Mouse (Mus musculus): Measurements from ENCODE around the gene Bcl7a. TPM values are rescaled to one million over a fixed set of nuclear protein-coding genes. Genes with fewer than 3 reads are reported as not detected.

Bcl7a gene
- 1 to 10 TPM; 6.6 to 7.8 TPM for polyA plus RNA-seq (2017; shearing (Covaris generic))

DNA sequence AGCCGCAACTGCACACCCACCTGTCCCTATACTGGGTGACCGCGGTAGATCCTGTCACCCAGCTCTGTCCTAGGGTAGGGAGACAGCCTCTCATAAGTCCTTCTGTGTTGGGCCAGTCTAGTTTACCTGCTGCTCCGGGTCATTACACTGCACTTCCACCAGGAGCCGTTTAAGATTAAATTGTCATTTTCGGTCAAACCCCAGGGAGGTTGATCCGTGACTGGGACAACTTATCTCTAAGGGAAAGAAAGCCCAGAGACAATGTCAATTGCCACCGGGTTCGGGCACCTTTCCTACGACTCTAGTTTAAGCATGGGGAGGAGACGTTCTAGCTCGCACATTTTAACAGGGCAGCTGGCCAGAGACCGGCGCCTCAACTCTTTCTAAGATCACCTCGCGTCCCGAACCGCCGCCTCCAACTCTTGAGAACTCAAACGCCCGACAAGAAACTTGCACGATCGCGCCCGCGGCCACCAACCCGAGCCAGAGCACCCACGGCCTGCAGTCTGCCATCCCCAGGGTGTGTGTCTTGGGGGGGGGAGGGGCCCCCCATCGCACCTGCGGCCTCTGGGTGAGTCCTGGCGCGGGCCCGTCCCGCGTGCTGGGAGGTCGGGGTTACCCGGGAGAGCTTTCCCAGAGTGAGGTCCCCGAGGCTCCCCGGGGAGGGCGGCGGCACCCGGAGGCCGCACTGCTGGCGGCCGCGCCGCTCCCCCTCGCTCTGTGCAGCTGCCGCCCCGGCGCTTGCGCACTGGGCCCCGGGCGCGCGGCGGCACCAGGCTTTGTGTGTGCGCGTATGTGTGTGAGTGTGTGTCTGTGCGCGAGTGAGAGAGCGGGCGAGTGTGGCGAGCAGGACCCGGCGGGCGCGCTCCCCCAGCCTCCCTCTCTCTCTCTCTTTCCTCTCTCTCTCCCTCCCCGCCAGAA is at the start of gene Bcl7a:
Gene Bcl7a, plus strand, starts transcription at position 128 of the 921 bp plus-strand sequence.

DNA sequence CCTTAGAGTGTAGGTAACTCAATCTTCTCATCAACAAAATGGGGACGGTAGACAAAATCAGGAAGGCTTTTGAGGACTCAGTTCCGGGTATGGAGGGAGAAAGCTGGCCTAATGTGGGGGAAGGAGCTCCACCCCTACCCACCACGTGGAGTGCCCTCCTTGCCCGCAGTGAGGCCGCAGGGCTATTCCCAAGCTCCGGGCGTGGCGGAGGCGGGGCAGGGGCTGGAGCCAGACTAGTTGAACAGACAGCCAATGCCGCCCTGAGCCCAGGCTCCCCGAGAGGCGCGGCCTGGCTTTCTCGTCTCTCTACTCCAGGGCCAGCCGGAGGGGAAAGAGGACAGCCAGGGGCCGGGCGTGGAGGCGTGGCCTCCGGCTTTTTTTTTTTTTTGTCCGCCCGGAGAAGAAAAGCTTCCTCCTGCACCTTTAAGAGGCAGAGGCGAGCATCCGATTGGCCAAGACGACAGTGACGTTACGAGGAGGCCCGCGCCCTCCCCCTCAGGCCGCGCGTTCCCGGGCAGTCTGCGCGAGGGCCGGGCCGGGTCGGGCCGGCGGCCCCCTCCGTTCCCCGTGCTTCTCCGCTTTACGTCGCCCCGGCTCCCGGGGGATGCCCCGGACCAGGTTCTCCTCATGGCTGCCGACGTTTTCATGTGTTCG is 50.8 kb downstream of the Bcl7a start, which contains the start of gene Mlxip:
Gene Mlxip, plus strand, starts transcription at position 496 of the 654 bp plus-strand sequence.

Other genes starting within 250 kb of the Bcl7a start
- gene Rhof, start 211.1 kb upstream of the Bcl7a start, polyA plus RNA-seq (2017; shearing (Covaris generic)), result 100 to 1,000 TPM; 197 to 225 TPM
- 1 to 10 TPM; 8.2 to 9.2 TPM for gene Setd1b, start 201.6 kb upstream of the Bcl7a start, polyA plus RNA-seq (2017; shearing (Covaris generic))
- 10 to 100 TPM; 47.8 to 56.9 TPM for gene Psmd9, start 174.4 kb upstream of the Bcl7a start, polyA plus RNA-seq (2017; shearing (Covaris generic))
- gene Hpd, start 161.1 kb upstream of the Bcl7a start, polyA plus RNA-seq (2017; shearing (Covaris generic)), result 1 to 10 TPM in 1 of 2 experiments, not detected in 1; 1.8 TPM
- gene Wdr66, start 91.7 kb upstream of the Bcl7a start, polyA plus RNA-seq (2017; shearing (Covaris generic)), result 1 to 10 TPM; 1.8 to 3.1 TPM
- gene Mlxip, start 51.0 kb downstream of the Bcl7a start, polyA plus RNA-seq (2017; shearing (Covaris generic)), result 10 to 100 TPM; 62.4 to 64.5 TPM
- gene Lrrc43, start 145.5 kb downstream of the Bcl7a start, polyA plus RNA-seq (2017; shearing (Covaris generic)), result not detected
- not detected for gene Il31, start 145.7 kb downstream of the Bcl7a start, polyA plus RNA-seq (2017; shearing (Covaris generic))
- under 1 TPM in 1 of 2 experiments, not detected in 1; 0.20 TPM for gene B3gnt4, start 166.6 kb downstream of the Bcl7a start, polyA plus RNA-seq (2017; shearing (Covaris generic))
- gene Diablo, start 180.3 kb downstream of the Bcl7a start, polyA plus RNA-seq (2017; shearing (Covaris generic)), result 100 to 1,000 TPM; 102 to 113 TPM
- under 1 TPM in 1 of 2 experiments, not detected in 1; 0.19 TPM for gene Gm49027, start 181.7 kb downstream of the Bcl7a start, polyA plus RNA-seq (2017; shearing (Covaris generic))
- 10 to 100 TPM; 36.7 to 38.3 TPM for gene Vps33a, start 229.2 kb downstream of the Bcl7a start, polyA plus RNA-seq (2017; shearing (Covaris generic))